Mouse (Mus musculus): ENCODE results near the gene Olfr666.
"Not testable (repeated sequence)": the region's sequence is repeated elsewhere in the genome, so short reads cannot be mapped to it uniquely, and the experiment has no call there.

Gene Olfr666

DNA sequence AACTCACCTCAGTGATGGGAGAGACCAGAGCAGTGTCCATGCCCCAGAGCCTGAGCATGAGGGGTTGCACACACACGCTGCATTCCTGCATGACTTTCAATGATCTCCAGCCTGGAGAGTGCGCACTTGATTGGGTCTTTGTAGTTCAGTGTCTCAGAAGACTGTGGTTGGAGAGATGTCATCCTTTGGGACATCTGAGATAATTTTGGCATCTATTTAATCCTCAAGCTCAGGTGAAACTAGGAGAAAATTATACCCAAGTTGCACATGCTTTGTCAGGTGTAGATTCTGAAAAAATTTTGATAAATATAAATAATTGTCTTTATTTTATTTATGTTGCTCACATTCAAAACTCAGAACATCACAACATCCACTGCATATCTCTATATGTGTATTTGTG lies at the start of gene Olfr666:
Gene Olfr666 (minus strand): TSS at position 101 of the 400 bp plus-strand sequence.
- no peak for DNase-seq

GRCm38 (mm10) chr7:104933940-104934339 lies 38.2 kb upstream of the Olfr666 start, which contains the start of gene Olfr669:
Gene Olfr669 (plus strand): TSS chr7:104934240.
- no peak for DNase-seq

DNA sequence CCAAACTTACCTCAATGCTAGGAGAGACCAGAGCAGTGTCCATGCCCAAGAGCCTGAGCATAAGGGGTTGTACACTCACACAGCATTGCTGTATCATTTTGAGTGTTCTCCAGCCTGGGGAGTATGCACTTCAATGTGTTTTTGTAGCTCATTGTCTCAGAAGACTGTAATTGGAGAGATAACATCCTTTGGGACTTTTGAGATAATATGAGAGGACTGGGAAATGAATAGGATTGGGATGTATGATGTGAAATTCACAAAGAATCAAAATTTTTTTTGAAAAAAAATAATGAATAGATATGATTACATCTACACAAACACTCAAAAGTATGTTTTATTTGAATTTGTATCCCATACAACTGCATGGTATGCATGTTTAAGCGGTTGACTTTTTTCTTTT lies 32.2 kb upstream of the Olfr666 start, which contains the start of gene Olfr668:
Gene Olfr668 (minus strand): TSS at position 101 of the 400 bp plus-strand sequence.
- DNase-seq = no peak

DNA sequence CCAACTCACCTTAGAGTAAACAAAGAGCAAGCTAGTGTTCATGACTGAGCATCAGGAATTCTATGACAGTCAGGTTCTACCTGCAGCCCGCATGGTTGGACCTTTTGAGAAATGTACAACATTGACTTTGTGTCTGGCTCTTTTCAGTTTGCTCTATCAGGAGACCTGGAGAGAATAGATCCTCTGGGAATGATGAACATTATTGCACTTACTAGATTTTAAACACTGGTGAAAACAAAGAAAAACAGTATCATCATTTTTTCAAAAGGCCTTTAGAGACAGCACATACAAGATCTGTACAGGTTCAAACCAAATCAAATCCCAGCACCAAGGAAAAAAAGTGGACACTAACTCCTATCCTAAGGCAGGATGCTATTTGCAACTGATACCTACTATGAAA lies 25.6 kb upstream of the Olfr666 start, which contains the start of gene Olfr667:
Gene Olfr667 (minus strand): TSS at position 101 of the 400 bp plus-strand sequence.
- DNase-seq = no peak

DNA sequence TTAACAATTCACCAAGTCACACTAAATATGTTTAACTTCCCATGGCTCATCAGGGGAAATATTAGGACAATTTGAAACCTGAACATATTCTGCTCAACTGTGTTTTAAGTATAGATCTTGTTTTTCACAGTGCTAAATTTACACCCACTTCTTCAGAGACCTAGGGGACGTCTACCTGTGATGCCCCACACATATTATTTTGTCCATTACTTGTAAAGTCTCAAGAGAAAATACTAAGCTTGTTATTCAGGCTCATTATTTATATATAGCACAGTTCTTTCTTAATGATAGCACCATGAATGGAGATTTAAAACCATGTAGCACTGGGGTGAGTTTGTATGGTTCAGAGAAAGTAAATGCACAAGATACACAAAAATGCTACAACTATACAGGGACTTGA lies 18.0 kb downstream of the Olfr666 start, which contains the start of gene Olfr665:
Gene Olfr665 (plus strand): TSS at position 301 of the 400 bp plus-strand sequence.
- DNase-seq = no peak

- no peak for DNase-seq
Observed at GRCm38 (mm10) chr7:104861381-104861780, 34.4 kb downstream of the Olfr666 start.

- DNase-seq = no peak
Observed at GRCm38 (mm10) chr7:104857683-104858082, 38.1 kb downstream of the Olfr666 start.

DNA sequence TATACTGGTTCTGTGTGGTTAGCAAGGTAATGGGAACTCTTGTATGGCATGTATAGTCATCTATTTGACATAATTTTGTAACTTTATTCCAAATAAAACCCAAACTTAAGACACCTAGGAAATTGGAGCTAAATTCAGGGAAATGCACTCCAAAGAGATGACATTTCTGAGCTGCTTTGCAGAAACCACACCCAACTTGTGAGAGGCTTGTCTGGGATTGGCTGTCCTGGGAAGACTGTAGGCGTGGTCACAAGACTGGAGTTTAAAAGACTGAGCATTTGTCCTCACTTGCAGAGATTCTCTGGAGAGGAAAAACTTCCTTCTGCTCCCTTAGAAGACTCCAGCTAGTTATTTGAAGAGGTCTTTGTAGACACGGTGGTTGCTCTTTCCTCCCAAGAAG lies 39.0 kb downstream of the Olfr666 start, which contains the start of gene Usp17la:
Gene Usp17la (plus strand): TSS at position 301 of the 400 bp plus-strand sequence.
- DNase-seq = not testable (repeated sequence)

- DNase-seq = no peak
Observed at GRCm38 (mm10) chr7:104855248-104855750, 40.5 kb downstream of the Olfr666 start.

GRCm38 (mm10) chr7:104851546-104851945 lies 44.2 kb downstream of the Olfr666 start:
- DNase-seq = not testable (repeated sequence)

DNA sequence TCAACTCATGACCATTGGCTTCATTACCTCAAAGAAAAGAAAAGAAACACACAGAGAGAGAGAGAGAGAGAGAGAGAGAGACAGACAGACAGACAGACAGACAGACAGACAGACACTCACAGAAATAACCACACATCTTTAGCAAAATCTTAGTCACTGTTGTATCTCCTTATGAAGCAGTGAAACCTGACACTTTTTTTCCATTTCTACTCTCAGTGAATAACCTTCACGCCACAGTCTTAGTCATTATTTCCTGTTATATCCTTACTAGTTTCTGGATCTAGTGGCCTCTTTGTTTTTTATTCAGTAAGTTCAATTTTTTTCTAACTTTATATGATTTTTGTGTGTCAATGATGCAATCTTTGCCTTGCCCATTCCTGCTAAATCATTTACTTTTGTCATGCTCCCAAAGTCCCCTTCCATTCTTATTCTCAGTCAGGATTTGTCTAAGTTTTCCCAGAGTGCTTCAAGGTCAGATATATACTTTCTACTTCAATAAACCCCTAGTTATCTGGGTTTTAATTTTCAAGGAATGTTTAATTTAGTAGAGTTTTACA lies 51.9 kb downstream of the Olfr666 start:
- DNase-seq = no peak

DNA sequence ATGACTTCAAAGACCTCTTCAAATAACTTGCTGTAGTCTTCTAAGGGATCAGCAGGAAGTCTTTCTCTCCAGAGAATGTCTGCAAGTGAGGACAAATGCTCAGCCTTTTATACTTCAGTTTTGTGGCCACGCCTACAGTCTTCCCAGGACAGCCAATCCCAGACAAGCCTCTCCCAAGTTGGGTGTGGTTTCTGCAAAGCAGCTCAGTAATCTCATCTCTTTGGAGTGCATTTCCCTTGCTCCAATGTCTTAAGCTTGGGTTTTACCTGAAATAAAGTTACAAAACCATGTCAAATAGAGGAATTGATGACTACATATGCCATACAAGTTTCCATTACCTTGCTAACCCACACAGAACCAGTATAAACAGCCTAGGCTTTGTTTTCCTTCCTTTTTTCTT lies 53.2 kb downstream of the Olfr666 start, which contains the start of gene Usp17lb:
Gene Usp17lb (minus strand): TSS at position 101 of the 400 bp plus-strand sequence.
- DNase-seq = no peak
